Mouse (Mus musculus): ENCODE results near the gene Cramp1l. TPM values are rescaled to one million over a fixed set of nuclear protein-coding genes. Genes with fewer than 3 reads are reported as not detected.
"Not testable (repeated sequence)": the region's sequence is repeated elsewhere in the genome, so short reads cannot be mapped to it uniquely, and the experiment has no call there.

Gene Cramp1l
- polyA plus RNA-seq, 2 experiments from 2014 or later: 12.6 to 17.1 TPM

DNA sequence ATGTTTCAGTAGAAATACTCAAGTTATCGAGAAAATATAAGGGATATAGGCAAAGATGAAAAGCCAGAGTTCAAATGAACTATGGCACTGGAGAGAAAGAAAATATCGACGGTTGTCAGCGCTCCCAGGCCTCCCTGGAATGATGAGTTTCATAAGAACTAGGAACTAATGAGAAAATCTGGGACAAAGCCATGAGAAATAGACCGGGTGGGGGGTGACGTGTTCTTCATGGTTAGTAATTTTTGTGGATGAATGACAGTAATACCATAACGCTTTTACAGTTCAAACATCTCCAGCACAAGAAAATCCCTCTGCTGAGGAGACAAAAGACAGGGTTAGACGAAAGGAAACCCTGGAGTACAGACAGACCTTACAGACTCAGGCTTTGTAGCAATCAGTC is 56.2 kb downstream of the Cramp1l start:
- no peak for ATAC-seq

- no peak for ATAC-seq
Measured at GRCm38 (mm10) chr17:24953291-24953690, 62.3 kb downstream of the Cramp1l start.

- no peak for ATAC-seq
Measured at GRCm38 (mm10) chr17:24950671-24951070, 64.9 kb downstream of the Cramp1l start.

- ATAC-seq: no peak
Measured at GRCm38 (mm10) chr17:24948204-24948603, 67.4 kb downstream of the Cramp1l start.

GRCm38 (mm10) chr17:24943589-24943988 is 72.0 kb downstream of the Cramp1l start:
- not testable (repeated sequence) for ATAC-seq

- ATAC-seq: no peak
Measured at GRCm38 (mm10) chr17:24943036-24943435, 72.6 kb downstream of the Cramp1l start.

GRCm38 (mm10) chr17:24942453-24942852 is 73.1 kb downstream of the Cramp1l start:
- not testable (repeated sequence) for ATAC-seq

GRCm38 (mm10) chr17:24937266-24937665 is 78.3 kb downstream of the Cramp1l start:
- no peak for ATAC-seq

DNA sequence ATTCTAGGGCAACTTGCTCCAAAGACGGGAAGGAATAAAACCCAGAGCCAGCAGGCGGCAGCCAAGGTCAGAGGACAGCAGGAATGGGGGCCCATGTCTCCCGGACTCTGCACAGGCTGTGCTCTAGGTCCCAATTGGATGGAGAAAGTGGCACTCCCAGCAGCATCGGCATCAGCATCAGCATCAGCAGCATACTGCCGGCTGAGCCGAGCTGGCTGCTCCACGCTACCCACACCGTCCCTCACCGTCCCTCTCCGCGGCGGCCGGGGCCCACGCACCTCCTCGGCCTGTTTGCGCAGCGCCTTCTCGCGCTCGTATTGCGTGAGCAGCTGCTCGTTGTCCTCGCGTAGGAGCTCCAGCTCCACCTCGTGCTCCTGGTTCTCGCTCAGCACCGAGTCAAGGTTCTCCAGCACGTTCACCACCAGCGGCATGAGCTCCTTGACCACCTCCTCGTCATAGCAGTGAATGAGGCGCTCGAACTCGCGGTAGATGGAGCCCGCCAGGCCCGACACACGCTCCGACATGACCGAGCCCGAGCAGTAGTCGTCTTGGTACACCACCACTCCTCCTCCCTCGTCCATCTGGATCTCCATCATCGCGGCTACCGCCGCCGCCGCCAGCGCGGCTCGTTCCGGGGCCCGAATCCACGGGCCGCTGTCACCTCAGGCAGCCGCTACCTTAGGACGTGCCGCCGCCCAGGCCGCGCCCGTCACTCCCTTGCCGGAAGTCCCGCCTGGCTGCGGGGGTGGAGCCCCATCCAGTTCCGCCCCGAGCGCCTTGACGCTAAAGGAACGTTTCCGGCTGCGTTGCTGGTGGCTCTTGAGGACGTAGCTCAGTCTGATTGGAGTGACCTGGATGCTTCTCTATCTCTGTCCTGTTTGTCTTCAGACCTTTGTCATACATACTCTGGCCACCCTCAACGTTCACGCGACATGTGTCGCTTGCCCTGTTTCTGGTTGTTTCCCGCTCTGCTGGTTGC is 79.0 kb downstream of the Cramp1l start, which contains the start of gene Mapk8ip3:
TSS of gene Mapk8ip3 (minus strand) at position 719 of the 979 bp plus-strand sequence.
- peak; percentile 97 for ATAC-seq

- ATAC-seq: no peak
Measured at GRCm38 (mm10) chr17:24935666-24936065, 79.9 kb downstream of the Cramp1l start.

GRCm38 (mm10) chr17:24934926-24935325 is 80.7 kb downstream of the Cramp1l start:
- no peak for ATAC-seq

GRCm38 (mm10) chr17:24933163-24933562 is 82.4 kb downstream of the Cramp1l start:
- ATAC-seq: no peak

DNA sequence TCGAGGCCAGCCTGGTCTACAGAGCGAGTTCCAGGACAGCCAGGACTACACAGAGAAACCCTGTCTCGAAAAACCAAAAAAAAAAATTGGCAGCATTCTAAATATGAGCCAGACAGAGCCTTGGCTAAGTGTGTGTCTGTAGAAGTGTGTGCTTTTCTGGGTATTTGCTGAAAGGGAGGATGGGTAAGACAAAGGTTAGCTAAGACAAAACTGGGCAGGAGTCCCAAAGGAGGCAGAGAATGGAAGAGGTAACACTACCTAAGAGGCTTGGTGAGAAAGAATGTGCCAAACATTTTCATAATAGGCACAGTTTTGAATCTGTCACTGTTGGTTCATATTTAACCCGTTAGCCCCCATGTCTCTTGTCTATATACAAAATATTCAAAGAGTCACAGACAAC is 83.2 kb downstream of the Cramp1l start:
- ATAC-seq: no peak

GRCm38 (mm10) chr17:24929506-24929905 is 86.1 kb downstream of the Cramp1l start:
- ATAC-seq: no peak

- no peak for ATAC-seq
Measured at GRCm38 (mm10) chr17:24923246-24923645, 92.3 kb downstream of the Cramp1l start.

GRCm38 (mm10) chr17:24913984-24914383 is 101.6 kb downstream of the Cramp1l start:
- no peak for ATAC-seq

Other genes with a start within 250 kb of the Cramp1l start
- not detected for gene Meiob, start 211.5 kb downstream of the Cramp1l start, polyA plus RNA-seq (2017; shearing (Covaris generic))
- gene Hagh, start 175.6 kb downstream of the Cramp1l start, polyA plus RNA-seq (2017; shearing (Covaris generic)): 10 to 100 TPM; 23.4 to 28.1 TPM
- 1 to 10 TPM; 1.1 to 2.9 TPM for gene Fahd1, start 165.4 kb downstream of the Cramp1l start, polyA plus RNA-seq (2017; shearing (Covaris generic))
- not detected for gene Igfals, start 149.8 kb downstream of the Cramp1l start, polyA plus RNA-seq (2017; shearing (Covaris generic))
- 100 to 1,000 TPM in 1 of 2 experiments, 10 to 100 TPM in 1; 88.6 to 103 TPM for gene Nubp2, start 129.4 kb downstream of the Cramp1l start, polyA plus RNA-seq (2017; shearing (Covaris generic))
- gene Spsb3, start 129.1 kb downstream of the Cramp1l start, polyA plus RNA-seq (2017; shearing (Covaris generic)): 10 to 100 TPM; 38.5 to 50.9 TPM
- gene Eme2, start 120.7 kb downstream of the Cramp1l start, polyA plus RNA-seq (2017; shearing (Covaris generic)): 10 to 100 TPM; 12.8 to 26.0 TPM
- gene Mrps34, start 120.7 kb downstream of the Cramp1l start, polyA plus RNA-seq (2017; shearing (Covaris generic)): 10 to 100 TPM; 77.7 to 87.5 TPM
- 10 to 100 TPM; 51.5 to 53.2 TPM for gene Nme3, start 119.3 kb downstream of the Cramp1l start, polyA plus RNA-seq (2017; shearing (Covaris generic))
- gene Mapk8ip3, start 78.8 kb downstream of the Cramp1l start, polyA plus RNA-seq (2017; shearing (Covaris generic)): 10 to 100 TPM; 26.1 to 28.6 TPM
- 10 to 100 TPM; 27.9 to 35.8 TPM for gene Jpt2, start 55.1 kb downstream of the Cramp1l start, polyA plus RNA-seq (2017; shearing (Covaris generic))
- 10 to 100 TPM; 14.5 TPM for gene Ift140, start 297 bp upstream of the Cramp1l start, polyA plus RNA-seq (2017; shearing (Covaris generic))
- under 1 TPM in 1 of 2 experiments, not detected in 1; 0.63 TPM for gene Tmem204, start 67.8 kb upstream of the Cramp1l start, polyA plus RNA-seq (2017; shearing (Covaris generic))
- 10 to 100 TPM; 16.8 to 18.7 TPM for gene Telo2, start 100.2 kb upstream of the Cramp1l start, polyA plus RNA-seq (2017; shearing (Covaris generic))
- not detected for gene Ptx4, start 105.0 kb upstream of the Cramp1l start, polyA plus RNA-seq (2017; shearing (Covaris generic))
- 10 to 100 TPM; 15.4 to 16.8 TPM for gene Clcn7, start 117.6 kb upstream of the Cramp1l start, polyA plus RNA-seq (2017; shearing (Covaris generic))
- not detected for gene Ccdc154, start 146.7 kb upstream of the Cramp1l start, polyA plus RNA-seq (2017; shearing (Covaris generic))
- gene Gm38655, start 159.7 kb upstream of the Cramp1l start, polyA plus RNA-seq (2017; shearing (Covaris generic)): not detected
- 10 to 100 TPM; 13.1 to 14.3 TPM for gene BC003965, start 168.8 kb upstream of the Cramp1l start, polyA plus RNA-seq (2017; shearing (Covaris generic))
- gene Unkl, start 172.6 kb upstream of the Cramp1l start, polyA plus RNA-seq (2017; shearing (Covaris generic)): 10 to 100 TPM; 14.4 to 20.2 TPM
- gene Gnptg, start 224.3 kb upstream of the Cramp1l start, polyA plus RNA-seq (2017; shearing (Covaris generic)): 10 to 100 TPM; 44.3 to 57.7 TPM
- gene Tsr3, start 224.4 kb upstream of the Cramp1l start, polyA plus RNA-seq (2017; shearing (Covaris generic)): 10 to 100 TPM; 27.7 to 32.1 TPM
- 1 to 10 TPM; 1.4 to 8.5 TPM for gene Baiap3, start 240.6 kb upstream of the Cramp1l start, polyA plus RNA-seq (2017; shearing (Covaris generic))